Mouse (Mus musculus) midbrain, embryonic 11.5 days (tissue): ENCODE data around the gene Josd1. TPM values are rescaled to one million over a fixed set of nuclear protein-coding genes. Genes with fewer than 3 reads are reported as not detected.

Source experiments
- ATAC-seq: fragments of 200-750 bp; cut with Nextera tagmentation; 2 replicates; pipeline ENCODE4 v1.8.0; 2017; ENCODE audit warnings: moderate TSS enrichment, moderate library complexity; ENCODE audit not compliant: low FRiP score
- DNase-seq: peaks from one replicate; pipeline ENCODE4 v3.0.0; 2015; ENCODE audit warnings: low spot score; ENCODE audit errors: missing footprints
- H3K27ac ChIP-seq: fragments of 300-500 bp; sonication (generic); 2 replicates; pipeline ENCODE4 v1.5.1; 2014; ENCODE audit warnings: low read depth, low read length
- H3K27me3 ChIP-seq: fragments of 300-500 bp; sonication (generic); 2 replicates; pipeline ENCODE4 v1.6.1; 2014; ENCODE audit warnings: mild to moderate bottlenecking, low read length, moderate library complexity, mixed read lengths; ENCODE audit not compliant: control insufficient read depth, insufficient read depth
- H3K36me3 ChIP-seq: fragments of 300-500 bp; sonication (generic); 2 replicates; pipeline ENCODE4 v1.6.1; 2014; ENCODE audit warnings: mild to moderate bottlenecking, low read length, moderate library complexity, mixed read lengths; ENCODE audit not compliant: control insufficient read depth, insufficient read depth
- H3K4me1 ChIP-seq: fragments of 300-500 bp; sonication (generic); 2 replicates; pipeline ENCODE4 v1.6.1; 2014; ENCODE audit warnings: low read length; ENCODE audit not compliant: control insufficient read depth, insufficient read depth
- H3K4me2 ChIP-seq: fragments of 300-500 bp; sonication (generic); 2 replicates; pipeline ENCODE4 v1.6.1; 2014; ENCODE audit warnings: mild to moderate bottlenecking, moderate library complexity
- H3K4me3 ChIP-seq: fragments of 300-500 bp; sonication (generic); 2 replicates; pipeline ENCODE4 v1.5.1; 2014; ENCODE audit warnings: low read depth, low read length
- H3K9ac ChIP-seq: fragments of 300-500 bp; sonication (generic); 2 replicates; pipeline ENCODE4 v1.6.1; 2014; ENCODE audit warnings: low read length
- H3K9me3 ChIP-seq: fragments of 300-500 bp; sonication (generic); 2 replicates; pipeline ENCODE4 v1.6.1; 2016; ENCODE audit warnings: low read length; ENCODE audit not compliant: control insufficient read depth
- WGBS: fragments of 180-500 bp; shearing (Covaris S2); extraction: QIAGEN DNeasy Blood & Tissue Kit; methylation state at CpG from one replicate; pipeline ENCODE4 v1.1.7; 2014; 5-methylcytosine and 5-hydroxymethylcytosine counted together
- polyA plus RNA-seq: library from polyadenylated mRNA; unstranded; fragments of >200 nt; fragmentation: Nextera tagmentation; extraction: Ambion mirVana; gene quantifications from 2 replicates; pipeline ENCODE4 v1.2.1, GENCODE M21; 2014

The Josd1 gene
- polyA plus RNA-seq, 1 experiment from 2014 or later = 14.0 TPM

DNA sequence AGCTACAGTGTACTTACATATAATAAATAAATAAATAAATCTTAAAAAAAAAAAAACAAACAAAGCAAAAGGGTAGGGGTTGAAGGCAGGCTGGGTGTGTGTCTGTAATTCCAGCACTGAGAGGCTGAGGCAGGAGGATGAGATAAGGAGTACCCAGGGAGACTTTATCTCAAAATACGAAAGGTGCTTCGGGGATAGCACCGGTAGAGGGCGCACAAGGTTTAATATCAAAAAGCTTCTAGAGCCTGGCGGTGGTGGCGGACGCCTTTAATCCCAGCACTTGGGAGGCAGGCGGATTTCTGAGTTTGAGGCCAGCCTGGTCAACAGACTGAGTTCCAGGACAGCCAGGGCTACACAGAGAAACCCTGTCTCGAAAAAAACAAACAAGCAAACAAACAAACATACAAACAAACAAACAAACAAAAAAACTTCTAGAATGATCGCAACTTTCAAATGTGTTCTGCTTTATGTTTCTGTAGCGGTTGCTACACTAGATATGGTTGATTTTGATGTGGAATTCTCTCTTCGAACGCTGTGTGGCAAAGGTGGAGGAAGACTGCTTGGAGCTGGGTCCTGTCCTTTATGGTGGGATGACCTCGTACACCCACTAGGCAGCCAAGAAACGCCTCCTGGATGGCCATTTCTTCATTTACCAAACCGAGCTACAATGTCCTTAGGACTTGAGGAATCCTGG lies 29.7 kb downstream of the Josd1 start:
- DNase-seq (peak; percentile 98), ATAC-seq (0 out of 2 replicates have a peak, but pooled peaks have one; percentile 12)
- H3K27ac ChIP-seq = peak overlapping the region; percentile 96
- peak overlapping the region; percentile 90 for H3K9ac ChIP-seq
- 4% methylated on average over 16 of the region's 16 CpGs for whole genome bisulfite sequencing
- no peaks in the 10 kb centered on the region for H3K9me3 ChIP-seq
- peak overlapping the region; percentile 77 for H3K4me2 ChIP-seq
- H3K27me3 ChIP-seq = no peaks in the 10 kb centered on the region
- H3K36me3 ChIP-seq = 0 out of 2 replicates have a peak, but pooled peaks cover under 1% of the 10 kb centered on the region
- H3K4me3 ChIP-seq = peak overlapping the region; percentile 79
- H3K4me1 ChIP-seq = peaks cover 5% of the 10 kb centered on the region; the same call in 1 of the 2 replicates

GRCm38 (mm10) chr15:79656451-79656850 lies 31.3 kb downstream of the Josd1 start:
- Histone ChIP-seq H3K9me3 (no peaks in the 10 kb centered on the region), H3K4me2 (no peak overlapping the region), H3K9ac (no peak overlapping the region), H3K27me3 (no peaks in the 10 kb centered on the region), H3K4me1 (peaks cover 5% of the 10 kb centered on the region; the same call in 1 of the 2 replicates), H3K36me3 (no peaks in the 10 kb centered on the region), H3K27ac (no peak overlapping the region), H3K4me3 (no peak overlapping the region)
- DNase-seq (no peak), ATAC-seq (no peak)
- WGBS = 94% methylated on average over 14 of the region's 14 CpGs

DNA sequence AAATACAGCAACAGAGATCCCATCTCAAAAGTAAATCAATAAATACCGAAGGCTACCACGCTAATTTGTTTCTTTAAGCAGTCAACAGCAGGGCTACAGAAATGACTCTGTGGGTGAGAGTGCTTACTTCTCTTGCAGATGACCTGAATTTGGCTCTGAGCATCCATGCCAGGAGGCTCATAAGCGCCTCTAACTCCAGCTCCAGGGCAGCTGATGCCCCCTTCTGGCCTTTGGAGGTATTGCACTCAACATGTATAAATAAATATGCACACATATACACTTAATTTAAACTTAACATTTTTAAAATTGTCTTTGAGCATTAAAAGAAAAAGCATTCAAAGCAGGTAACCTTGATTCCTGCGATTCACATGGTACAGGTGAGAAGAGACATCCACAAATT lies 36.2 kb downstream of the Josd1 start:
- no peak overlapping the region for H3K9ac ChIP-seq
- no peak for DNase-seq
- no peak overlapping the region for H3K4me2 ChIP-seq
- no peak overlapping the region for H3K27ac ChIP-seq
- no peak overlapping the region for H3K4me3 ChIP-seq
- no peaks in the 10 kb centered on the region for H3K4me1 ChIP-seq
- no peak for ATAC-seq
- no peaks in the 10 kb centered on the region for H3K36me3 ChIP-seq
- H3K27me3 ChIP-seq = no peaks in the 10 kb centered on the region
- no peaks in the 10 kb centered on the region for H3K9me3 ChIP-seq
- 75% methylated on average over 4 of the region's 4 CpGs for WGBS

DNA sequence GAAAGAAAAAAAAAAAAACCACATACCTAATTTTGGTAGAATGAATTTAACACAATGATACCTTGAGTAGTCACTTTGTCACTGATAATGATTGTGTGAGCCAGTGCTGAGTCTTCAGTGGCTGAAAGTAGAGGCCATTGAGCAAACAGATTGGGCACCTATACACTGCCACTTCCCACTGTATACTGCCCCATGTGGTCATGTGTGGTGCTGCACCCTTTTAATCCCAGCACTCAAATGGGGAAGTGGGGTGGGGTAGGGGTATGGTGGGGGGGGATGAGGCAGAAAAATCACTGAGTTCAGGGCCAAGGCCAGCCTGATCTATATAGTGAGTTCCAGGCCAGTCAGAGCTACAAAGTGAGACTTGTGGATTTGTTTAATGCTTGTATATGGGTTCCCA lies 37.1 kb downstream of the Josd1 start:
- no peak overlapping the region for H3K4me3 ChIP-seq
- H3K9ac ChIP-seq = no peak overlapping the region
- peak; percentile 94 for DNase-seq
- no peaks in the 10 kb centered on the region for H3K4me1 ChIP-seq
- no peak overlapping the region for H3K4me2 ChIP-seq
- ATAC-seq = no peak
- H3K9me3 ChIP-seq = no peaks in the 10 kb centered on the region
- no peak overlapping the region for H3K27ac ChIP-seq
- no peaks in the 10 kb centered on the region for H3K27me3 ChIP-seq
- H3K36me3 ChIP-seq = no peaks in the 10 kb centered on the region

DNA sequence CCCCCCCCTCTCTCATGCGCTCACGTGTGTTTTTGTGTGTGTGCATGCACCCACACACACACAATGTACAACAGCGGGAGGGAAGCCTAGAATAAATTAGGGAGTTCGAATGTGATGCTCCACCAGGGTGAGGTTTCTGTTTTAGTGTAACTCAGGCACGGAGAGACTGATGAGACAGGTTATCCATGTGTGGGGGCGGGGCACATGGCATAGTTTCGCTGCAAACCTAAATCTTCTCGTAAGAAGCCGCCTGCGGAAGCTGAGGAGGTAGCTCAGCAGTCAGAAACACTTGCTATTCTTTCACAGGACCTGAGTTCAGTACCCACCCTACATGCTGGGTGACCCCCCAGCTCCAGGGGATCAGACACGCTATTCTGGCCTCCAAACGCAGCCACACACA lies 39.6 kb downstream of the Josd1 start:
- H3K4me2 ChIP-seq = no peak overlapping the region
- H3K27me3 ChIP-seq = no peaks in the 10 kb centered on the region
- 87% methylated on average over 12 of the region's 12 CpGs for WGBS
- H3K4me1 ChIP-seq = no peaks in the 10 kb centered on the region
- DNase-seq (no peak), ATAC-seq (no peak)
- H3K27ac ChIP-seq = no peak overlapping the region
- H3K36me3 ChIP-seq = no peaks in the 10 kb centered on the region
- no peaks in the 10 kb centered on the region for H3K9me3 ChIP-seq
- no peak overlapping the region for H3K9ac ChIP-seq
- no peak overlapping the region for H3K4me3 ChIP-seq

DNA sequence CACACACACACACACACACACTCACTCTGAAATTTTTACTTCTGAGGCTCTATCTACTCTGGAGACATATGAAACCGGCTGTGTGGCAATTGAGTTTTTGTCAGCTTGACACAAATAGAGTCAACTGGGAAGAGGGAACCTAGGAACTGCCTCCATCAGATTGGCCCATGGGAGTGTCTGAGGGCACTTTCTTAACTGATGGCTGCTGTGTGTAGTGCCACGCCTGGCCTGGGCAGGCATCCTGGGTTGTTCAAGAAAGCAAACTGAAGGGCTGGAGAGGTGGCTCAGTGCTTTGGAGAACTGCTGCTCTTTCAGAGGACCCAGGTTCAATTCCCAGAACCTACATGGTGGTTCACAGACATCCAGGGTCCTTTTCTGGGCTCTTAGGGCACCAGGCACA lies 42.2 kb downstream of the Josd1 start:
- H3K4me2 ChIP-seq = no peak overlapping the region

GRCm38 (mm10) chr15:79641135-79641817 lies 46.4 kb downstream of the Josd1 start:
- DNase-seq (no peak), ATAC-seq (no peak)
- H3K27ac ChIP-seq = no peak overlapping the region
- H3K27me3 ChIP-seq = no peaks in the 10 kb centered on the region
- no peaks in the 10 kb centered on the region for H3K4me1 ChIP-seq
- no peak overlapping the region for H3K4me3 ChIP-seq
- H3K36me3 ChIP-seq = no peaks in the 10 kb centered on the region; the same call in 1 of the 2 replicates
- H3K9ac ChIP-seq = no peak overlapping the region
- WGBS = 86% methylated on average over 12 of the region's 12 CpGs
- no peak overlapping the region for H3K4me2 ChIP-seq
- no peaks in the 10 kb centered on the region for H3K9me3 ChIP-seq

More for the DNA sequence above, 42.2 kb downstream of the Josd1 start:
- Histone ChIP-seq H3K9me3 (no peaks in the 10 kb centered on the region), H3K27ac (no peak overlapping the region), H3K4me3 (no peak overlapping the region), H3K4me1 (no peaks in the 10 kb centered on the region), H3K36me3 (no peaks in the 10 kb centered on the region), H3K27me3 (no peaks in the 10 kb centered on the region), H3K9ac (no peak overlapping the region)
- DNase-seq (no peak), ATAC-seq (no peak)
- 85% methylated on average over 2 of the region's 2 CpGs for WGBS

- ATAC-seq = no peak
- Histone ChIP-seq H3K36me3 (peaks cover 11% of the 10 kb centered on the region), H3K4me1 (no peaks in the 10 kb centered on the region), H3K9me3 (no peaks in the 10 kb centered on the region), H3K4me3 (no peak overlapping the region), H3K27ac (no peak overlapping the region), H3K4me2 (no peak overlapping the region), H3K9ac (no peak overlapping the region), H3K27me3 (no peaks in the 10 kb centered on the region)
- DNase-seq = no peak
- 62% methylated on average over 2 of the region's 2 CpGs for WGBS
Measured at GRCm38 (mm10) chr15:79630471-79630870, 57.2 kb downstream of the Josd1 start.
